Mouse (Mus musculus): ENCODE measurements at regions not wholly inside any gene's neighbourhood (a gene's known extent, or its start where the extent isn't known, plus 50 kb on each side); places are given as distances from the start of the nearest gene placed in this dataset.

GRCm38 (mm10) chr3:54597326-54598274 is 95.0 kb upstream of the Supt20 start:
- peak; percentile 12 for DNase-seq (ENCODE audit: low spot score)

- DNase-seq (ENCODE audit: low spot score), result no peak
These were observed 94.3 kb upstream of the Supt20 start for GRCm38 (mm10) chr3:54598296-54598695.

GRCm38 (mm10) chr3:54604705-54605379 is 87.8 kb upstream of the Supt20 start:
- DNase-seq (ENCODE audit: low spot score), result no peak

- no peak for DNase-seq (ENCODE audit: low spot score)
These were observed 81.1 kb upstream of the Supt20 start for GRCm38 (mm10) chr3:54611431-54611990.

- no peak for DNase-seq (ENCODE audit: low spot score)
These were observed 78.8 kb upstream of the Supt20 start for GRCm38 (mm10) chr3:54613845-54614244.

- DNase-seq (ENCODE audit: low spot score), result no peak
These were observed 75.3 kb upstream of the Supt20 start for GRCm38 (mm10) chr3:54617298-54617697.

GRCm38 (mm10) chr3:54618286-54618685 is 74.3 kb upstream of the Supt20 start:
- no peak for DNase-seq (ENCODE audit: low spot score)

GRCm38 (mm10) chr3:54630254-54630653 is 62.4 kb upstream of the Supt20 start:
- DNase-seq (ENCODE audit: low spot score), result no peak

- no peak for DNase-seq (ENCODE audit: low spot score)
These were observed 59.9 kb upstream of the Supt20 start for GRCm38 (mm10) chr3:54632731-54633130.

- no peak for DNase-seq (ENCODE audit: low spot score)
These were observed 59.2 kb upstream of the Supt20 start for GRCm38 (mm10) chr3:54633446-54633845.

- no peak for DNase-seq (ENCODE audit: low spot score)
These were observed 58.2 kb upstream of the Supt20 start for GRCm38 (mm10) chr3:54634456-54634855.

Measured in urinary bladder, postnatal 25 days (tissue).